Mouse (Mus musculus): ENCODE data around the gene Glis1.

DNA sequence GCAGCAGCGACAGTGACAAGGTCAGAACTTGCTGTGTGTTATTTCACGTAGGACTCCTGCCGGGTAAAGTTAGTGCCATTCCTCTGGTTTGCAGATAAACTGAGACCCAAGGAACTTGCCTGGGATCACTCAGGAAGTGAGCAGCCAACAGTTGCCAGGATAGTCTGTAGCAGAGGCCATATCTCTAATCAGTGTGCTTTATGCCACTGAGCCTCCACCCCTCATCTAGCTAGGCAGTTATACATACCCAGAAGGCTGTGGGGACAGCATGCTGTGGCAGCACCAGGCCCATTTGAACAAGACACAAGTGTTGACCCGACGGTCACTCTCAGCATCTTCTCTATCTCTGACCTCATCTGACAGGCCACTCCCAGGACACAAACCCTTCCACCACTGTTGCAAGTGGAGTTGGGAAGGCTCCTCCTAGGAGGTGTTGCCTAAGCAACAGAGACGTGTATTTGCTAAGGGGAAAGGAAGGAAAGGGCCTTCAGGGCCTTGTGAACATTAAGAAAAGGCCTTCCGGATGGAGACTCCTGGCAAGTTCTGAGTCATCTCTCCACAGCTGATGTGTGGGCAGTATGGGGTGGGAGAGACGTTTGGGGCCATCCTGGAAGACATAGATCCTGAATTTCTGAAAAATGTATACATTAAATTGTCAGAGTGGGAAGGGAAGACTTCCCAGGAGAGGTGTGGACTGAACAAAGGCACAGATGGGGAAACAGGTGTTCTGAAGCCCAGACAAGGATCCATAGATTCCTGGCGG, 177.7 kb downstream of the Glis1 start:
- TF ChIP-seq ZNF384 (IDR thresholded peaks at IDR 0.05; ENCODE audit: low read depth, low read length) (no peak), CHD2 (IDR thresholded peaks at IDR 0.05; ENCODE audit: low read depth, low read length) (no peak), ZC3H11A (IDR thresholded peaks at IDR 0.05; ENCODE audit: borderline replicate concordance, low read depth, low read length) (no peak), HCFC1 (IDR thresholded peaks at IDR 0.05; ENCODE audit: borderline replicate concordance, insufficient read depth, low read length) (no peak)

All from ES-E14 (cell line).